Mouse (Mus musculus) gastrocnemius, postnatal 10 days (tissue): ENCODE data around the gene Otop2. TPM values are rescaled to one million over a fixed set of nuclear protein-coding genes. Genes with fewer than 3 reads are reported as not detected.

Experiments used
- DNase-seq: peaks from one replicate; pipeline ENCODE4 v3.0.0; 2021; ENCODE audit warnings: mixed read lengths
- total RNA-seq, 2 experiments: library from RNA; stranded (reverse); gene quantifications; 2 replicates each; pipeline ENCODE4 v1.2.3; 2021

Gene Otop2
- total RNA-seq, 2 experiments from 2014 or later: not detected

GRCm38 (mm10) chr11:115349976-115350375, 43.0 kb downstream of the Otop2 start:
- DNase-seq: no peak

GRCm38 (mm10) chr11:115353375-115353774, 46.4 kb downstream of the Otop2 start:
- no peak for DNase-seq

GRCm38 (mm10) chr11:115354183-115354582, 47.2 kb downstream of the Otop2 start:
- DNase-seq: peak; percentile 78

- DNase-seq: peak; percentile 75
These were observed 51.5 kb downstream of the Otop2 start for GRCm38 (mm10) chr11:115358468-115358867.

- DNase-seq: no peak
These were observed 52.3 kb downstream of the Otop2 start for GRCm38 (mm10) chr11:115359293-115359692.

- DNase-seq: no peak
These were observed 52.8 kb downstream of the Otop2 start for GRCm38 (mm10) chr11:115359726-115360125.

- DNase-seq: no peak
These were observed 57.2 kb downstream of the Otop2 start for GRCm38 (mm10) chr11:115364136-115364535.

- no peak for DNase-seq
These were observed 59.2 kb downstream of the Otop2 start for GRCm38 (mm10) chr11:115366039-115366705.

- no peak for DNase-seq
These were observed 59.9 kb downstream of the Otop2 start for GRCm38 (mm10) chr11:115366706-115367394.

- DNase-seq: peak; percentile 74
These were observed 60.5 kb downstream of the Otop2 start, which contains the start of gene Hid1 for GRCm38 (mm10) chr11:115367395-115367944. TSS of gene Hid1 (minus strand) at chr11:115367756.

GRCm38 (mm10) chr11:115370368-115370767, 63.4 kb downstream of the Otop2 start:
- no peak for DNase-seq

GRCm38 (mm10) chr11:115371354-115371753, 64.4 kb downstream of the Otop2 start:
- no peak for DNase-seq

GRCm38 (mm10) chr11:115372015-115372414, 65.1 kb downstream of the Otop2 start:
- no peak for DNase-seq

GRCm38 (mm10) chr11:115372737-115373136, 65.8 kb downstream of the Otop2 start:
- DNase-seq: no peak

- peak; percentile 83 for DNase-seq
These were observed 67.1 kb downstream of the Otop2 start for GRCm38 (mm10) chr11:115373805-115374694.

GRCm38 (mm10) chr11:115374695-115375425, 67.9 kb downstream of the Otop2 start:
- no peak for DNase-seq

GRCm38 (mm10) chr11:115376722-115377121, 69.8 kb downstream of the Otop2 start:
- no peak for DNase-seq

- DNase-seq: no peak
These were observed 70.3 kb downstream of the Otop2 start for GRCm38 (mm10) chr11:115377254-115377653.

GRCm38 (mm10) chr11:115377854-115378253, 70.9 kb downstream of the Otop2 start:
- DNase-seq: no peak

GRCm38 (mm10) chr11:115381276-115381675, 74.3 kb downstream of the Otop2 start:
- DNase-seq: no peak
